Mouse (Mus musculus) lung, postnatal 14 days (tissue): ENCODE results near the gene Cdk14.

Experiments
- DNase-seq: peaks from one replicate; pipeline ENCODE4 v3.0.0; 2021

The Cdk14 gene

DNA sequence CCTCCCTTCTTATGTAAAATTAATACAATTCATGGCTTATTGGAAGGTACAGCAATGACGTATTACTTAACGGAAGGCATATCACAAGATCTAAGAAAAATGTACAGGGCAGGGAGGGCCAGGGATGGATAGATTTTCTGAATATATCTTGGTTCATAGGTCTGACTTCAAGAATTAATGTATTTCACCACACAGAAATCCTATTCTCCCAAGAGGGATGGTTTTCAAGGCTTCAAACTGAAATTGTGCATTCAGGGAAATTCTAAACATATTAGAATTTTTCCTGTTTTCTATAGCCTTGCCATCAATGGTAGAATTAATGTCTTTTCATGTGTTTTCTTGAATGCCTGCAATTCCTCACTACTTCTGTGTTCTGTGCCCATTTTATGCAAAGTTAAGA is 593.2 kb downstream of the Cdk14 start:
- DNase-seq = no peak

DNA sequence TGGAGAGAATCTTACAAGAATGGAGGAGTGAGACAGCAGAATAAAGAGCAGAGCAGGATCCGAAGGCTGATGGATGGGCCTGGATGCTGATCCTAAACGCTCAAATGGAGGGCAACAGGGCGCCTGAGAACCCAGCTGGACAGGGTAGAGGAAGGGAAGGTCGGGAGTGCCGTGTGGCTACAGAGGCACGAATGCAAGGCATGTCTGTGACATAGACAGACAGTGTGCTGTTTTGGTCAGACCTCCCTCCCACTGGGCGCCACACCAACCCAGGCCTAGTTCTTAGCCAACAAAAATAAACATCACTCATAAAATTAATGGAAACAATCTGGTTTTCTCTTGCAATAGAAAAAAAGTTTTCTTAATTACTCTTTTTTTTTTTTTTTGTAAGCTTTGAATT is 594.2 kb downstream of the Cdk14 start:
- peak; percentile 57 for DNase-seq

DNA sequence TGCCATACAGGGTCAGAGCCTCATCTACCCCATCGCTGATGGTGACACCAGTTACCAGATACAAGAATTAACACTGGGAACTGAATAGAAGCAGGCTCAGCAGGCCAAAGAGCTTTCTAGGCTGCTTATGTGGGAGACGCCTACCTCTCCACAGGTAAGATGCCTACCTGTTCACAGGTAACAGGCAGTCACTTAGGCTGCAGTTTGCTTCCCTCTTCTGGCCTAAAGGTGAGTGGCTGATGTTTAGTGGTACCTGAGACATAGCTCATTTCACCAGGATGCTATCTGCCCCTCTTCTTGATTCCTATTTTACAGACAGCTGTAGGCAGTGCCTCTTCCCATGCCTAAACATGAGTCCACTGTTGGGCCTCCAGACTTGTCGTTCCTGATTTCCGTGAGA is 595.0 kb downstream of the Cdk14 start:
- DNase-seq = no peak

DNA sequence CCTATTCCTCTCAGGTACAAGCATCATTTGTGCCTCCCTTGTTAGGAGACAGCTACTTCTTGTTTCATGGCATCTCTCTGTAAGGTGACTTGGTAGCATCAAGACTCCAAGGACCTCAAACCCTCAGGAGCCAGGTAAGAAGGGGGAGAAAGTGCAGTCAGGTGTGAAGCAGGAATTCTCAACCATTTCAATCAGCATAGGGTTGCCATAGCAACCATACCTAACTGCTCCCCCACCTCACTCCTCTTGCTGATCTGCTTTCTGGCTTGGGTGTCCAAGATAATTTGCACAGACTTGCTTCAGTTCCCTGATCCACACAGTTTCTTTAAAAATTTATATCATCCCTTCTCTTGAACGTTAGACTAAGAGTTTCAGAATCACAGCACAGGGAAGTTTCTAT is 595.9 kb downstream of the Cdk14 start:
- DNase-seq = no peak

DNA sequence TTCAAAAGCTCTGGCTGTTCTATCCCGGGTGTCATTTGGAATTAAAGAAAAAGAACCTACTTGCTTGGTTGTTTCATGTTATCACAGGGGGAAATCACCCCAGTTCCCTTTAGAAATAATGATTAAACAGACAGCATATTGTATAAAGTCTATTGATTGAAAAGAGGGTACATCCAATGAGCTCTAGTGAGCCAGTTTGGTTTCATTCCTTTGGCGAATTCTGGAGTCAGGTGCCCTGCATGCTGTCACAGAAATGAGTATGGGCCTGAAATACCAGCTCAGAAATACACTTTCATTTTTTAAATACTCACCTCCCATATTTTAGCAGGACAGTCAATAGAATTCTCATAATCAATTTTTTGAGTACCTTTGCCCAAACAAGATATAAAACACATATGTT is 598.1 kb downstream of the Cdk14 start:
- no peak for DNase-seq

- DNase-seq = no peak
These were observed 598.7 kb downstream of the Cdk14 start for GRCm38 (mm10) chr5:4821368-4821771.

GRCm38 (mm10) chr5:4816981-4817380 is 603.1 kb downstream of the Cdk14 start:
- no peak for DNase-seq

GRCm38 (mm10) chr5:4814465-4815204 is 605.5 kb downstream of the Cdk14 start:
- no peak for DNase-seq

GRCm38 (mm10) chr5:4813357-4813756 is 606.8 kb downstream of the Cdk14 start:
- no peak for DNase-seq

GRCm38 (mm10) chr5:4812036-4812729 is 607.9 kb downstream of the Cdk14 start:
- DNase-seq = no peak

DNA sequence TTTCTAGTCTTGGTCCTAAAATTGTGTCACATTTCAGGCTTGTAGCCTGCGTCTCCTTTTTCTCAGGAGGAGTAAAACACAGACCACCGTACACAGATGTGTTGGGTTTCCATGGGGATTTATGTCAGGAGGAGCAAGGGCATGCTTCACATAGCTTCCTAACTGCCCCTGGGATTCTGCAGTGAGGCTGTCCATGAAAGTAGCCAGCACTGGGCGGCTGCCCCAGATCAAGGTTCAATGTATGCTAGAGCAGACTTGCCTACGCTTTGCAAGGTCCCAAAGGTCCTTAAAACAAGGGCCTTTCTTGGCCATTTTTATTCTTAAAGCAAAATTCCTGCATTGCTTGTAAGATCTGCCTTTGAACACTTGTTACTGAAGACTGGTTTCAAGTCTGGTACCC is 614.9 kb downstream of the Cdk14 start:
- no peak for DNase-seq

DNA sequence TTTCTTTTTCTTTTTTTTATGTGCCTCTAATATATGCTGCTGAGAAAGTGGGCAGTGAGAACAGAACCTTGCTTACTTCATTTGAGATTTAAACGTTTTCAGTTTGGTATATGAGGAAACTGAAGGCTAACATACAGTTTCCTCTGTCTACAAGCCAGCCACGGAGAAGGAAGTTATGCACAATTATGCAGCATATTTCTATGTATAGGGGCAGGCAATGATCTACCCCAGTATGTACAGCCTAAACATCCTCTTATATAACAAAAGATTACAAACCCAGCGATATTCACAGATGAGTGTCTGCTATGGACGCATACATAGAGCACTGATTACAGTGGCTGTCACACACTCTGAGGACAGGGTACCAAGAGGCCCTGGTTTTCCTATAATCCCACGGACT is 616.4 kb downstream of the Cdk14 start:
- no peak for DNase-seq

DNA sequence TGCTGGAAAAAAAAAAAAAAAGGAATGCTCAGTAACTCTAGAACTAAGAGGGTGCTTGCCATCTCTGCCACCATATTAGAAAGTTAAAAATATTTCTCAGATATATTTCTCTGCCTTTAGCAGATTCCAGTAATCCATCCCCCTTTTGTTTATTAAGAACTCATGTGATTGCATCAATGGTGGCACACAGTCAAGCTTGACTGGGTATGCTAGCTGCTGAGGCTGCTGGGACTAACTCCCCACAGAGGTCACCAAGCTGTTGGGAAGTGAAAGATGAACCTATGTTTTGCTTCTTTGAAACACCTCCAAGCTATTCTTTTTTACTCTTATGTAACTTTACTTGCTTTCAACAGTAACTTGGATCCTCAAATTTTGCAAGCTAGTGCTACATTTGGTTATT is 618.1 kb downstream of the Cdk14 start:
- no peak for DNase-seq

- DNase-seq = no peak
These were observed 618.8 kb downstream of the Cdk14 start for GRCm38 (mm10) chr5:4801096-4801850.

GRCm38 (mm10) chr5:4791219-4791618 is 628.9 kb downstream of the Cdk14 start:
- DNase-seq = no peak

DNA sequence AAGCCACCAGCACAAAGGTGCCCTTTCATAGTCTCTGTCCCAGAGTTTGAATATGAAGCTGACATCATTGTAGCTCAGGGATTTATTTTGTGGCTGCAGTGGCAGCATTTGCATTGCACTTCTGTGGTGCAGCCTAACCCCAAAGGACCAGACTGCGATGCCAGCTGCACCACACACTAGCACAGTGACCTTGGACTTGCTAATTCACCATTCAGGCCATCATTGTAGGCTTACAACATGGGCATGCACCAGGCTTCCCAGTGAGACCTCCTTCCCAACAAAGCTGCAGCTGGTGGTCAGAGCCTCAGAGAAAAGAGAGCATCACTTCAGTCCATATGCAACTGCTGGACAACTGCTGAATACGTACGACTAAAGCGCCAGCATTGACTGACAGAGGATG is 629.8 kb downstream of the Cdk14 start:
- no peak for DNase-seq

DNA sequence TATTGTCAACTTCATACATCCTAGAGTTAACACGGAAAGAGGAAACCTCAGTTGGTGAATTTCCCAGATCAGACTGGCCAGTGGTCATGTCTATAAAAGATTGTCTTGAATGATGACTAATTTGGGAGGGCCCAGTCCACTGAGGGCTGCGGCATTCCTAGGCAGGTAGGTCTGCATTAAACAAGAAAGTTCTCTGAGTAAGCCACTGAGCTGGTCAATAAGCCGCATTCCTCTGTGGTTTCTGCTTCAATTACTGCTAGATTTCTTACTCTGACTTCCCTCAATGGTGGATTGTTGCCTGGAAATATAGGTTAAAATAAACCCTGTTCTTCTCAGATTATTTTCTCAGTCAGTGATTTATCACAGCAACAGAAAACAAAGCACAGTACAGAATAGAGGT is 631.6 kb downstream of the Cdk14 start:
- no peak for DNase-seq

GRCm38 (mm10) chr5:4786816-4787215 is 633.3 kb downstream of the Cdk14 start:
- DNase-seq = no peak

DNA sequence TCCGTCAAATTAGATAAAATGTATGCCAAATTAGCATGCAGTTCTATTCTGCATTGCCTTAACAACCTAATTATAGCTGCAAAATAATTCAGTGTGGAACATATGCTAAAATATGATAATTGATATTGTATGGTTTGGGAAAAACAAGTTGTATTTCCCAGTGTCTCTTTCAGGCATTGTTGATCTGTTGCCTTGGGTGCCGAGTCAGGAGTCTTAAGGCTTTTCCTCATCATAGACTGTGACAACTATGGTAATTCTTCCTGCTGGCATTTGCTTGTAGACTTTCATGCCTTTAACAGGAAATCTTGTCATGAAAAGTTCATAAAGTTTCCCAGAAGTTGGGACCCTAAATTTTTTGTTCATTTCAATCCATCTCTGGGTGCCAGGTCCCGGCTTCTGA is 641.8 kb downstream of the Cdk14 start:
- no peak for DNase-seq

DNA sequence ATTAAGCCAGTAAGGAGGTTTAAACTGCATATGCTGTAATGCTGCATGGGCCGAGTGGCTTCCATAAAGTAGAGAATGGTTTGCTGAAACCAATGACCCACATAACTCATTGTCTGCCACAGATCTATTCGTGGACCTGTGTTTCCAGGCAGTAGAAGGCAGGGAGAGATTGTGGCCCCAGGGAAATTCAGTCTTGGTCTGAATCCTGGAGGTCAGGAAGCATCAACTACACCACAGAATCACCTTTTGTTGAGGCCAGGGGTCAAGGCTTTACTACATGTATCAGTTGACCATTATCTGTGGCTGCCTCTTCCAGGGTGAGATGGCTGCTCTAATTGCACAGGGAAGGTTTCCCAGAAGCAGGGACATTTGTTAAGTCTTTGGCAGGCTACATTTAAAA is 643.6 kb downstream of the Cdk14 start:
- DNase-seq = no peak

GRCm38 (mm10) chr5:4773090-4773772 is 646.9 kb downstream of the Cdk14 start:
- no peak for DNase-seq

GRCm38 (mm10) chr5:4770609-4771008 is 649.5 kb downstream of the Cdk14 start:
- DNase-seq = no peak

GRCm38 (mm10) chr5:4767896-4768295 is 652.2 kb downstream of the Cdk14 start:
- DNase-seq = no peak
